Mouse (Mus musculus): ENCODE data around the gene Pde3a. TPM values are rescaled to one million over a fixed set of nuclear protein-coding genes. Genes with fewer than 3 reads are reported as not detected.

The Pde3a gene
- polyA plus RNA-seq, 1 experiment from 2014 or later: 12.0 TPM

DNA sequence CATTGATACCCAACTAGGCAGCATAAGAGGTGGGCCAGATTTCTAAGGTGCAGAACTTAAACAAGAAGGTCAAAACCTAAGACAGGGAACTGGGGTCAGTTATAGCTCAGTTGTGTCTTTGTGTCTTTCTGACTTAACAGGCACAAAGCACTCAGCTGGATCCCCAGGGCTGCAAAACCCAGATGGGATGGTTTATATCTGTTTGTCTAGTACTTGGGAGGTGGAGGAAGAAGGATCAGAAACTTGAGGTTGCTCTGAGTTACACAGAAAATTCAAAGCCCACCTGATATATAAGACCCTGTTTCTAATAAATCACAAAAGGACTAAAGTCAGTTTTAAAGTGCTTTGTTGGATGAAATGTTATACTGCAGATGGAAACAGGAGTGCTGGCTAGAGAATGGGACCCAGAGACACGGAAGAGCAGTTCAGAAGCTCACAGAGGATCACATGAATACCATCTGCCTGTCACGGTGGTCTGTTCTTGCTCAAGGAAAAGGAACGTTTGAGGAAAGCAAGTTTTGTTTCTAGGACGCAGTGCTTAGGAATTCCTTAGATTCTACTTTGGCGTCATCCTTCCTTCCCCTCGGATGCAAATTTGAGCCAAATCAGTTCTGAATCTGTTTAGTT lies 16.2 kb upstream of the Pde3a start:
- ATAC-seq (ENCODE audit: insufficient number of reproducible peaks, insufficient read depth, low FRiP score, low read depth): no peak
- H3K27me3 ChIP-seq (ENCODE audit: control insufficient read depth, insufficient read depth, low read length): no peaks in the 10 kb centered on the region
- no peak overlapping the region for H3K4me2 ChIP-seq (replicated peaks; ENCODE audit: low read depth, low read length)
- no peaks in the 10 kb centered on the region for H3K9me3 ChIP-seq (ENCODE audit: control insufficient read depth, low read depth, low read length)
- H3K4me3 ChIP-seq (ENCODE audit: low read depth, low read length): no peak overlapping the region
- no peaks in the 10 kb centered on the region for H3K36me3 ChIP-seq (ENCODE audit: control insufficient read depth, insufficient read depth, low read length)
- WGBS: 37% methylated on average over 6 of the region's 6 CpGs
- no peak overlapping the region for H3K9ac ChIP-seq (replicated peaks; ENCODE audit: low read depth, low read length)
- no peaks in the 10 kb centered on the region for H3K4me1 ChIP-seq (ENCODE audit: control insufficient read depth, insufficient read depth, low read length)
- no peak overlapping the region for H3K27ac ChIP-seq (ENCODE audit: low read length)

GRCm38 (mm10) chr6:141241809-141242208 lies 7.3 kb upstream of the Pde3a start:
- H3K9ac ChIP-seq (replicated peaks; ENCODE audit: low read depth, low read length): no peak overlapping the region
- H3K36me3 ChIP-seq (ENCODE audit: control insufficient read depth, insufficient read depth, low read length): no peaks in the 10 kb centered on the region
- no peaks in the 10 kb centered on the region for H3K9me3 ChIP-seq (ENCODE audit: control insufficient read depth, low read depth, low read length)
- WGBS: 76% methylated on average over 1 of the region's 1 CpGs
- H3K4me1 ChIP-seq (ENCODE audit: control insufficient read depth, insufficient read depth, low read length): no peaks in the 10 kb centered on the region
- no peak overlapping the region for H3K4me3 ChIP-seq (ENCODE audit: low read depth, low read length)
- no peaks in the 10 kb centered on the region for H3K27me3 ChIP-seq (ENCODE audit: control insufficient read depth, insufficient read depth, low read length)
- ATAC-seq (ENCODE audit: insufficient number of reproducible peaks, insufficient read depth, low FRiP score, low read depth): no peak
- no peak overlapping the region for H3K27ac ChIP-seq (ENCODE audit: low read length)
- H3K4me2 ChIP-seq (replicated peaks; ENCODE audit: low read depth, low read length): no peak overlapping the region

DNA sequence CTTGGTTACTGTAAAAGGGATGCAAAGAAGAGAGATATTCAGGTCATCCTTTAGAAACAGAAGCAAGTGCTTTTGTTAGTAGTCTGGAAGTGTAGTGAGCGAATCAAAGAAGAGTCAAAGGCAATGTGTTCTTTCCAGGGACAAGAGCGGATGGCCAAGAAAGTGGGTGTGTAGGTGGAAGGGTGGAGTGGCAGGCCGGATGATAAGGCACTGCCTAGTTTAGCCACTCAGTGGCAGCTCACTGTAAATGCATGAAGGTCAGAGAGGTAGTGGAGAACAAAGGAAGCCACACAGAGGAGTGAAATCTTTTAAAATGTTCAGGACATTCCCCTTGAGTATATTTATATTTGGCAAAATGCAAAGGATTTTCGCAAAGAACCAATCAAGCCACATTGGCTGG lies 4.0 kb upstream of the Pde3a start:
- no peaks in the 10 kb centered on the region for H3K36me3 ChIP-seq (ENCODE audit: control insufficient read depth, insufficient read depth, low read length)
- 77% methylated on average over 4 of the region's 4 CpGs for WGBS

GRCm38 (mm10) chr6:141246391-141246790 lies 2.7 kb upstream of the Pde3a start:
- no peak overlapping the region for H3K27ac ChIP-seq (ENCODE audit: low read length)
- no peak overlapping the region for H3K4me3 ChIP-seq (ENCODE audit: low read depth, low read length)
- no peaks in the 10 kb centered on the region for H3K9me3 ChIP-seq (ENCODE audit: control insufficient read depth, low read depth, low read length)
- no peaks in the 10 kb centered on the region for H3K4me1 ChIP-seq (ENCODE audit: control insufficient read depth, insufficient read depth, low read length)
- ATAC-seq (ENCODE audit: insufficient number of reproducible peaks, insufficient read depth, low FRiP score, low read depth): no peak
- 86% methylated on average over 6 of the region's 6 CpGs for WGBS
- H3K4me2 ChIP-seq (replicated peaks; ENCODE audit: low read depth, low read length): no peak overlapping the region
- H3K9ac ChIP-seq (replicated peaks; ENCODE audit: low read depth, low read length): no peak overlapping the region
- H3K27me3 ChIP-seq (ENCODE audit: control insufficient read depth, insufficient read depth, low read length): no peaks in the 10 kb centered on the region
- H3K36me3 ChIP-seq (ENCODE audit: control insufficient read depth, insufficient read depth, low read length): no peaks in the 10 kb centered on the region

More for the DNA sequence above, 4.0 kb upstream of the Pde3a start:
- H3K27ac ChIP-seq (ENCODE audit: low read length): no peak overlapping the region
- ATAC-seq (ENCODE audit: insufficient number of reproducible peaks, insufficient read depth, low FRiP score, low read depth): no peak
- no peaks in the 10 kb centered on the region for H3K4me1 ChIP-seq (ENCODE audit: control insufficient read depth, insufficient read depth, low read length)
- no peak overlapping the region for H3K9ac ChIP-seq (replicated peaks; ENCODE audit: low read depth, low read length)
- no peaks in the 10 kb centered on the region for H3K9me3 ChIP-seq (ENCODE audit: control insufficient read depth, low read depth, low read length)
- H3K4me2 ChIP-seq (replicated peaks; ENCODE audit: low read depth, low read length): no peak overlapping the region
- H3K4me3 ChIP-seq (ENCODE audit: low read depth, low read length): no peak overlapping the region
- no peaks in the 10 kb centered on the region for H3K27me3 ChIP-seq (ENCODE audit: control insufficient read depth, insufficient read depth, low read length)

DNA sequence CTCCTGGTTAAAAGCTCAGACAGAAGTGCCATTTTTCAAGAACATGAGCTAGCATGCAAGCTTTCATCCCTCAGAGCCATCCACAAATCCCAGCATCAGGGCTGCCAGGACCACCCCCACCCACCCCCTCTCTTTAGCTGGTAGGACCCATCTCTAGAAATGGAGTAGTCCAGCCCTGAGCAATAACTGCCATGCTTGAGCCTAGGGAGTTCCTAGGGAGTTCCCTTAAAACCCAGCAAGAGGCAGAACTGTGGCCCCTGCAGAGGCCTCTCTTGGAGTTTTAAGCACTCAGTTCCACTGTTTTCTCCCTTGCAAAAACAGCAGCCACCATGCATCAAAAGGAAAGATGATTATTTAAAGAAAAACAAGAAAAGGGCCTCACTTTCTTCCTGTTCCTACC lies 988 bp upstream of the Pde3a start:
- H3K9me3 ChIP-seq (ENCODE audit: control insufficient read depth, low read depth, low read length): no peaks in the 10 kb centered on the region
- no peak for ATAC-seq (ENCODE audit: insufficient number of reproducible peaks, insufficient read depth, low FRiP score, low read depth)
- H3K4me1 ChIP-seq (ENCODE audit: control insufficient read depth, insufficient read depth, low read length): peaks cover 5% of the 10 kb centered on the region; the same call in 1 of the 2 replicates
- H3K27ac ChIP-seq (ENCODE audit: low read length): peak overlapping the region; percentile 57; the same call in 1 of the 2 replicates
- H3K27me3 ChIP-seq (ENCODE audit: control insufficient read depth, insufficient read depth, low read length): no peaks in the 10 kb centered on the region
- peak overlapping the region; percentile 51 for H3K4me2 ChIP-seq (replicated peaks; ENCODE audit: low read depth, low read length)
- no peaks in the 10 kb centered on the region for H3K36me3 ChIP-seq (ENCODE audit: control insufficient read depth, insufficient read depth, low read length)
- peak overlapping the region; percentile 63 for H3K4me3 ChIP-seq (ENCODE audit: low read depth, low read length)
- peak overlapping the region; percentile 18; the same call in 1 of the 2 replicates for H3K9ac ChIP-seq (replicated peaks; ENCODE audit: low read depth, low read length)

- under 1% methylated on average over 51 of the region's 68 CpGs for WGBS
- Histone ChIP-seq H3K9ac (replicated peaks; ENCODE audit: low read depth, low read length) (peak overlapping the region; percentile 80), H3K36me3 (ENCODE audit: control insufficient read depth, insufficient read depth, low read length) (no peaks in the 10 kb centered on the region), H3K4me3 (ENCODE audit: low read depth, low read length) (peak overlapping the region; percentile 63), H3K27ac (ENCODE audit: low read length) (peak overlapping the region; percentile 90), H3K9me3 (ENCODE audit: control insufficient read depth, low read depth, low read length) (no peaks in the 10 kb centered on the region), H3K27me3 (ENCODE audit: control insufficient read depth, insufficient read depth, low read length) (no peaks in the 10 kb centered on the region), H3K4me2 (replicated peaks; ENCODE audit: low read depth, low read length) (peak overlapping the region; percentile 56), H3K4me1 (ENCODE audit: control insufficient read depth, insufficient read depth, low read length) (peaks cover 5% of the 10 kb centered on the region; the same call in 1 of the 2 replicates)
- peak; percentile 89 for ATAC-seq (ENCODE audit: insufficient number of reproducible peaks, insufficient read depth, low FRiP score, low read depth)
Observed at GRCm38 (mm10) chr6:141249585-141250295, 671 bp downstream of the Pde3a start.

DNA sequence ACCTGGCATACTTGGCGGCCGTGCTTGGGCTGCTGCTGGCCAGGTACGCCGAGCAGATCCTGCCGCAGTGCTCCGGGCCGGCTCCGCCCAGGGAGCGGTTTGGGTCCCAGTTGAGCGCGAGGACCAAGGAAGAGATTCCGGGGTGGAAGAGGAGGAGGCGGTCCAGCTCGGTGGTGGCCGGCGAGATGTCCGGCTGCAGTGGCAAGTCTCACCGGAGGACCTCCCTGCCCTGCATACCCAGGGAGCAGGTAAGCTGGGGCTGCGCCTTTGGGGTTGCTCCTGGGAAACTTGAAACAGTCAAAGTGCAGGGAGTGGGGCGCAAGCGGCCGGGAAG lies 1.2 kb downstream of the Pde3a start:
- peak overlapping the region; percentile 63 for H3K4me3 ChIP-seq (ENCODE audit: low read depth, low read length)
- H3K4me2 ChIP-seq (replicated peaks; ENCODE audit: low read depth, low read length): peak overlapping the region; percentile 56
- under 1% methylated on average over 22 of the region's 22 CpGs for WGBS
- H3K9ac ChIP-seq (replicated peaks; ENCODE audit: low read depth, low read length): peak overlapping the region; percentile 80
- ATAC-seq (ENCODE audit: insufficient number of reproducible peaks, insufficient read depth, low FRiP score, low read depth): 0 out of 2 replicates have a peak, but pooled peaks have one; percentile 1
- no peaks in the 10 kb centered on the region for H3K27me3 ChIP-seq (ENCODE audit: control insufficient read depth, insufficient read depth, low read length)
- H3K36me3 ChIP-seq (ENCODE audit: control insufficient read depth, insufficient read depth, low read length): no peaks in the 10 kb centered on the region
- peaks cover 6% of the 10 kb centered on the region; the same call in 1 of the 2 replicates for H3K4me1 ChIP-seq (ENCODE audit: control insufficient read depth, insufficient read depth, low read length)
- H3K9me3 ChIP-seq (ENCODE audit: control insufficient read depth, low read depth, low read length): no peaks in the 10 kb centered on the region
- H3K27ac ChIP-seq (ENCODE audit: low read length): peak overlapping the region; percentile 90

DNA sequence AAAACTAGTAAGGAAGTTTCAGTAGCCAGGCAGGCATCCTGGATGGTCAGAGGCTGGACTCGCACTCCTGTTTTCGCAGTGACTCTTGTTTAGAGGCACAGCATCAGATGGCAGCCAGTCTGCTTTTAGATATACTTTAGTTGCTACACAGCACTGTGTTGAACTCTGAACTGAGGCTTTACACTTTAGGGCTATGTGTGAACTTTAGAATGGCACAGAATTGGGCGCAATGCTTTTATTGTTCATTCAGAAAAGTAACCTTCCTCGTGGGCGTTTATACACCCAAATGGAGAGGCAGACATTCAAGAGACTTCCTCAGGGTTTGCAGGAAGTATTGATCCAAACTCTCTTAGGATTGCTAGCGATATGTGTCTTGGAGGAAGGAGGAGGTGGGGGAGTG lies 1.9 kb downstream of the Pde3a start:
- H3K4me1 ChIP-seq (ENCODE audit: control insufficient read depth, insufficient read depth, low read length): peaks cover 6% of the 10 kb centered on the region; the same call in 1 of the 2 replicates
- WGBS: 35% methylated on average over 6 of the region's 6 CpGs
- peak overlapping the region; percentile 63 for H3K4me3 ChIP-seq (ENCODE audit: low read depth, low read length)
- peak overlapping the region; percentile 80; the same call in 1 of the 2 replicates for H3K9ac ChIP-seq (replicated peaks; ENCODE audit: low read depth, low read length)
- peak overlapping the region; percentile 56 for H3K4me2 ChIP-seq (replicated peaks; ENCODE audit: low read depth, low read length)
- no peaks in the 10 kb centered on the region for H3K27me3 ChIP-seq (ENCODE audit: control insufficient read depth, insufficient read depth, low read length)
- H3K36me3 ChIP-seq (ENCODE audit: control insufficient read depth, insufficient read depth, low read length): no peaks in the 10 kb centered on the region
- ATAC-seq (ENCODE audit: insufficient number of reproducible peaks, insufficient read depth, low FRiP score, low read depth): no peak
- H3K9me3 ChIP-seq (ENCODE audit: control insufficient read depth, low read depth, low read length): no peaks in the 10 kb centered on the region
- H3K27ac ChIP-seq (ENCODE audit: low read length): no peak overlapping the region; the same call in 1 of the 2 replicates

Data from stomach, embryonic 14.5 days (tissue).